Mouse (Mus musculus): ENCODE data around the gene Emd. TPM values are rescaled to one million over a fixed set of nuclear protein-coding genes. Genes with fewer than 3 reads are reported as not detected.

Gene Emd
- polyA plus RNA-seq, 1 experiment from 2014 or later: 10.1 TPM

DNA sequence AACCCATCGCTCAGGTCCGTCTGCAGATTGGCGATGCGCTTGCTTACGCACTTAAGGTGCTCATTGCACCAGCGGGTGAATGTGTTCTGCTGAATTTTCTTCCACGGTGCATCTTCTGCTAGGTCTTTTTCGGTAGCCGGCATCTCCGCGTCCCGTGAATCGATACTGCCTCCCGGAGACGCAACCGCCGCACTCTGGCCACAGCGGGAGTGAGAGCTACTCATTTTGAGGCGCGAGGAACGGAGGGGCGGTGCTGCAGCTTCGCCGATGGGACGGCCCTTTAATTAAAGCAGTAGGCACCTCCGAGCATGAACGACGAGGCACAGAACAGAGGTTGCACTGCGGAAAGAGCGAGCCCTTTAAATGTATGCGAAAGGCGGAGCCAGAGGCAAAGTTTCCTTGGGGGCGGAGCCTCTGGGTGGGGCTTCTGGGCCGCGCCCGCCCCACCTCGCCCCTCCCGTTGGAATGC is 8.2 kb upstream of the Emd start:
- 10% methylated on average over 38 of the region's 38 CpGs for WGBS (ENCODE audit: insufficient replicate concordance)
- peaks cover 19% of the 10 kb centered on the region for H3K36me3 ChIP-seq
- no peaks in the 10 kb centered on the region for H3K9me3 ChIP-seq (replicated peaks)
- peaks cover 46% of the 10 kb centered on the region for H3K4me1 ChIP-seq
- peak overlapping the region; percentile 85 for H3K4me2 ChIP-seq
- H3K4me3 ChIP-seq: peak overlapping the region; percentile 61
- peak overlapping the region; percentile 75 for H3K27ac ChIP-seq
- ATAC-seq: peak; percentile 85
- peaks cover 19% of the 10 kb centered on the region for H3K27me3 ChIP-seq (replicated peaks)
- H3K9ac ChIP-seq: peak overlapping the region; percentile 67

DNA sequence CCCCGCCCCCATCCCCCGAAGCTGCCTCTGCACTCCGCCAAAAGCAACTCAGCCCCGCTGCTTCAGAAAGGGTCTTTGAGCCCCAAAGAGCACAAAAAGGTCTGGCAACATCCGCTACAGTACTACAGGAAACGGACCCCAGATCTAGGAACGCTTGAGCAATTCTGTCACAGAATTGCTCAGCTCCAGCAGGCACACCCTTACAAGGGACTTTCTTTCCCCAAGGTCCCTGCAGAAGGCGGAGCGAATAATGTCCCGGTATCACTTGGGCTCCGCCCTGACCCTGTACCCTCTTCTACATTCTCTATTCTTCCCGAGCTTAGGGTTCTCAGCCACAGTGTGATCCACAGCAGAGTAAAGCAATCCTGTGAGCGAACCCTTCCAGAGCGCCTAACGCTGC is 7.8 kb upstream of the Emd start:
- Histone ChIP-seq H3K27ac (peak overlapping the region; percentile 70), H3K4me3 (peak overlapping the region; percentile 61), H3K9me3 (replicated peaks) (no peaks in the 10 kb centered on the region), H3K36me3 (peaks cover 15% of the 10 kb centered on the region), H3K9ac (peak overlapping the region; percentile 67), H3K27me3 (replicated peaks) (peaks cover 19% of the 10 kb centered on the region), H3K4me1 (peaks cover 46% of the 10 kb centered on the region), H3K4me2 (peak overlapping the region; percentile 85)
- WGBS (ENCODE audit: insufficient replicate concordance): 10% methylated on average over 15 of the region's 15 CpGs
- peak; percentile 23 for ATAC-seq

DNA sequence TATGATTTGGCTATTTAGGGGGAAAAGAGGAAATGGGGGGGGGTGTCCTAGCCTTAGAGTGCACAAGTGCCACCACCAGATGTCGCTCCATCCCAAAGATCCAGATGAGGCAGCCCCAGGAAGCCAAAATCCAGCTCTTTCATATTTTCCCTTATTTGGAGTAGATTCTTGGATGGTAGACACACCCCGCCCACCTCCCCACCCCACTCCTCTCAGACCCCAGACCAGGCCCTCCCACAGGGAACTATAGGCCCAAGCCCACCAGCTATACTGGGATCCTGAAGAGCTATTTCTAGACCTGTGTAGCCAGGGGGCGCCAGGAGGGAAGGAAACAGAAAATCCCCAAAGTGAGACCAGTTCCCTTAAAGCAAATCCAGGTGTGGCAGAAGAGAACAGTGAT is 5.8 kb upstream of the Emd start:
- WGBS (ENCODE audit: insufficient replicate concordance): 11% methylated on average over 3 of the region's 3 CpGs
- Histone ChIP-seq H3K4me3 (0 out of 2 replicates have a peak overlapping the region, but pooled peaks have one; percentile 46), H3K9ac (no peak overlapping the region), H3K36me3 (no peaks in the 10 kb centered on the region), H3K27ac (no peak overlapping the region), H3K9me3 (replicated peaks) (no peaks in the 10 kb centered on the region), H3K4me1 (peaks cover 38% of the 10 kb centered on the region), H3K4me2 (peak overlapping the region; percentile 72), H3K27me3 (replicated peaks) (peaks cover 19% of the 10 kb centered on the region)
- ATAC-seq: no peak

DNA sequence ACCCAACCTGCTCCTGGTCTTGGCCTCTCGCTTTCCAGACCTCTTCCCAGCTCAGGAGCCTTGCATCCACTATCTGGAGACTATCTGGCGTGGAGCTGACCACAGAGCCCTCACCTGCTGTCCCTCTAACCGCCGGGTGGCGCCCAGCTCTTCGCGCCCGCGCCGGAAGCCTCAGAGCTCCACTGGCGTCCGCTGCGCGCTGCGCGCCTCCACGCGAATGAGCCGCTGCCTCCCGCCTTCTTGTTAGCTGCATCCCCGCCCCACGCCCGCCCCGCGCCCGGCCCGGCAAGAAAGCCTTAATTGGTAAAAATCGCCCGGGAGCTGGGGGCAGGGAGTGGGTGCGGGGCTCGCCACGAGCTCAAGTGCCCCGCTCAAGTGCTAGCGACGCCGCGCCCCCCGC is 4.9 kb upstream of the Emd start, which contains the start of gene Flna:
TSS of gene Flna (minus strand) at position 206 of the 400 bp plus-strand sequence.
- Histone ChIP-seq H3K27ac (no peak within 1 kb of the TSS), H3K9me3 (replicated peaks) (no peaks in the 10 kb centered on the region), H3K9ac (peak within 1 kb of the TSS; percentile 59), H3K4me3 (peak within 1 kb of the TSS; percentile 46), H3K4me2 (peak within 1 kb of the TSS; percentile 72), H3K27me3 (replicated peaks) (peaks cover 19% of the 10 kb centered on the region), H3K36me3 (no peaks in the 10 kb centered on the region), H3K4me1 (peaks cover 29% of the 10 kb centered on the region)
- WGBS (ENCODE audit: insufficient replicate concordance): 7% methylated on average over 37 of the region's 38 CpGs
- ATAC-seq: no peak

DNA sequence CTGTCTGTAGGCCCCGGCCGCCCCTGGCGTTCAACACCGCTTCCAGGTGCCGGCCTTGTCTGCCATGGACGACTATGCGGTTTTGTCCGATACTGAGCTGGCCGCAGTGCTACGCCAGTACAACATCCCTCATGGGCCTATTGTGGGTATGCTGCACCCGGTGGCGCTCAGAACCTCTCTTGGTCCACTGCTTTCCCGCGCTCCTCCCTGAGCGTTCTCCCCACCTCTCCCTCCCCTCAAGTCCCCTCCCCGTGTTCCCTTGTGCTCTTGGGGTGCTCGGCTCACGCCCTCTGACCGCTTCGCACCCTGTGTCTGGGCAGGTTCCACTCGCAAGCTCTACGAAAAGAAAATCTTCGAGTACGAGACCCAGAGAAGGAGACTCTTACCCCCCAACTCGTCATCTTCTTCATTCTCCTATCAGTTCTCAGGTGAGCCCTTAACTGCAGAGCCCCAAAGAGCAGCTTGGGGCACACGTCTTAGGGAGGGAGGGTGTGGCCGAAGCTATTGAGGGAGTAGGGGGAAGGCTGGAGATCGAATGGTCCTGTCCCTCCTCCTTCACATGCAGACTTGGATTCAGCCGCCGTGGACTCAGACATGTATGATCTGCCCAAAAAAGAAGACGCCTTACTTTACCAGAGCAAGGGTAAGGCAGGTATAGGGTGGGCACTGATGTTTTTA is 540 bp downstream of the Emd start:
- Histone ChIP-seq H3K27ac (peak overlapping the region; percentile 91), H3K27me3 (replicated peaks) (peaks cover 8% of the 10 kb centered on the region), H3K4me2 (peak overlapping the region; percentile 84), H3K4me3 (peak overlapping the region; percentile 69), H3K36me3 (peaks cover 30% of the 10 kb centered on the region), H3K9ac (peak overlapping the region; percentile 81), H3K9me3 (replicated peaks) (no peaks in the 10 kb centered on the region), H3K4me1 (peaks cover 8% of the 10 kb centered on the region)
- peak; percentile 67 for ATAC-seq
- WGBS (ENCODE audit: insufficient replicate concordance): 13% methylated on average over 31 of the region's 31 CpGs

DNA sequence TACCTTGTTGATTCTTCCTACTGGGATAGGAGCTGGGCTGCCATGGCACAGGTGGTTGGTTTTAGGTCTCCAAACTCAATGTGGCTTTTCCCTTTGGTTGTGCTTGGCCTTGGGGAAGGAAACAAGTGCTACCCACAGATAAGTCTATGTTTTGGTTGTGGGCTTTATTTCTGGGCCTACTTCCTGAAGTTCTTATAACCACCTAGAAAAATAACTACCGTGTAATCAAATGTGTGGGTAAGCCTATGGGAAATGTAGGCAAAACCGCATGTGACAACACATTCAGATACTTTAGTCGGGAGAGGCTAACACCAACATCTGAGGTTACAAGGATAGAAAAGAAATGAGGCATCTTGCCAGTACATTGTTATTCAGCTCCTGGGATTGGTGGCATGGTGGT is 3.3 kb downstream of the Emd start:
- H3K9ac ChIP-seq: no peak overlapping the region
- peaks cover 8% of the 10 kb centered on the region for H3K4me1 ChIP-seq
- no peak for ATAC-seq
- peaks cover 34% of the 10 kb centered on the region for H3K36me3 ChIP-seq
- H3K27me3 ChIP-seq (replicated peaks): no peaks in the 10 kb centered on the region
- H3K4me2 ChIP-seq: no peak overlapping the region
- H3K9me3 ChIP-seq (replicated peaks): no peaks in the 10 kb centered on the region
- no peak overlapping the region for H3K4me3 ChIP-seq
- no peak overlapping the region for H3K27ac ChIP-seq
- WGBS (ENCODE audit: insufficient replicate concordance): 70% methylated on average over 3 of the region's 3 CpGs

DNA sequence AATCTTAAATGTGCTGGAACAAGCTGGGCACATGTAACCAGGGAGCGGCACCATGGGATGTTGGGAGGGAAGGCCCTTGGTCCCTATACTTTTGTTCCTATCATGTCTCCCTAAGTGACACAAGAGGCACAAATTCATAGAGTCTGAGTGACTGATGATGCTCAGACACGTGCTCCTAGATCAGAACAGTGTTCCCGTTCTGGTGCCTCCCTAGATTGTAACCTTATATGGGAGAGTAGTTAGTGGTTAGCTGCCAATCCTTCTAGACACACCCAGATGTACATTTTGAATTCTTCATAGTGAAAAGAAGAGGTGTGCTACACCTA is 15.2 kb downstream of the Emd start:
- peak; percentile 14 for ATAC-seq
- Histone ChIP-seq H3K9ac (peak overlapping the region; percentile 60), H3K27ac (peak overlapping the region; percentile 91), H3K27me3 (replicated peaks) (no peaks in the 10 kb centered on the region), H3K4me3 (peak overlapping the region; percentile 69), H3K36me3 (peaks cover 16% of the 10 kb centered on the region), H3K4me2 (peak overlapping the region; percentile 66), H3K9me3 (replicated peaks) (no peaks in the 10 kb centered on the region), H3K4me1 (peaks cover 11% of the 10 kb centered on the region)
- WGBS (ENCODE audit: insufficient replicate concordance): 29% methylated on average over 3 of the region's 3 CpGs

DNA sequence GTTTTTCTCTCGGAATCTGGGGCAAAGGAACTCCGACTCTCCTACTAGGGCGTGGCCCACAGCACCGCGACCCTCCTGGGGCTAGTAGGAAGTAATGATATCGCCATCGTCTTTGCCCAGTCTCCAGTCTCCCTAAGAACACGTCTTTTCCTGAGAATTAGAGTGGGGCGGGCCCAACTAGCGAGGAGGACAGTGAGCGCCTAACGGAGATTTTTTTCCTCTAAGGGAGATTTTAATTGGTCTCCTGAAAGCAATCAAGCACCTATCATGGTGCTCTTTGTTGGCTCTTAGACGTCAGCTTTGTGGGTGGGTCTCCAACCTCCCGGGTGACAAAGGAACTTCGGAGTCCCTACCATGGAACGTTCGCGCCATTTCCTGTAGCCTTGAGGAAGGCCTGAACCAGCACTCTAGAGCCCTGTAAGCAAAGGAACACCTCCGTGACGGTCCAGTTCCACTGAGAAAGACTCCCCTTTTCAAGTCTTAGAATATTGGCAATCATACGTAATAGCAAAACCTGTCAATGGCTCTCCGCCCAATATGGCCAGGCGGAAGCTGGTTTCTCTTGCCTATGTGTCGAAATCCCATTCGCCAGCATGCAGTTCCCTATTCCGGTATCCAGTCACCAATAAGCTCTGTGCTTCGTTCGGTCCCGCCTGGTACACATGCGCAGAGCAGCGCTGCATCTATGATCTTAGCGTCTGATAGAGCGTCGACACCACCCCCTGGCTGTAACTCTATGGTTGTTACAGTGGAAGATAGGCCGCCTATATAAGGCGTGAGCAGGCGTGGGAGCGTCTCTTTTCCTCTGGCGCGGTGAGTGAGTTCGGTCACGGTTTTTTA is 15.8 kb downstream of the Emd start, which contains the start of gene Rpl10:
TSS of gene Rpl10 (plus strand) at position 751 of the 840 bp plus-strand sequence.
- H3K9me3 ChIP-seq (replicated peaks): no peaks in the 10 kb centered on the region
- H3K9ac ChIP-seq: peak within 1 kb of the TSS; percentile 83
- peak within 1 kb of the TSS; percentile 66 for H3K4me2 ChIP-seq
- peak within 1 kb of the TSS; percentile 69 for H3K4me3 ChIP-seq
- peaks cover 16% of the 10 kb centered on the region for H3K36me3 ChIP-seq
- no peaks in the 10 kb centered on the region for H3K27me3 ChIP-seq (replicated peaks)
- WGBS (ENCODE audit: insufficient replicate concordance): 8% methylated on average over 42 of the region's 42 CpGs
- H3K4me1 ChIP-seq: peaks cover 11% of the 10 kb centered on the region
- peak within 1 kb of the TSS; percentile 91 for H3K27ac ChIP-seq
- ATAC-seq: peak; percentile 93

DNA sequence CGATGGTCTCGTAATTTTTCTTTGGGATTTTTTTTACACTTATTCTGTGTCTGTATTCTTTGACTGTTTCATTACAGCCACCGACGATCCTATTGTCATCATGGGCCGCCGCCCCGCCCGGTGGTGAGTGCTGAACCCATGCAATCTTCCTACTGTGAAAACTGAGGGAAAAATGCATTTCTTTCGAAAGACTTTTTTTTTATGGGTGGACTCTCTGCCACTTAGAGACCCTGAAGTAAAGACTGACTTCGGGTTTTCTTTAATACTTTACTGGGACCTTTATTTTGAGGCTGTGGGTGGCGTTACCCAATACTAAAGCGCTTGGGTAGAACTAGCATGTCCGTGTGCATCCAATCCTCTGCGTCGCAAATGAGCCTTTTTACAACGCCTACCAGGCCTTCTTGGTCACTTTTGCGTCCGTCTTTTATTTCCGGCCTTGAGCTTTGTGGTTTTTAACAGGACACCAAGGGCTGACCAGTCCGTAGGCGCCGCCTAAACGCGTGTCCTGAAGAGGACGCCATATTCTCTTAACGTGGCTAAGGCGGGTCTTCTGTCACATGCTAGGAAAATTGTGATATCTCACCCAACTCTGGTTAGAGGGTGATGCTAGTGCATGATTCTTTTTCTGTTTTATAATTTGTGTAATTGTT is 16.5 kb downstream of the Emd start:
- H3K36me3 ChIP-seq: peaks cover 17% of the 10 kb centered on the region
- H3K27me3 ChIP-seq (replicated peaks): no peaks in the 10 kb centered on the region
- H3K4me1 ChIP-seq: peaks cover 11% of the 10 kb centered on the region
- H3K27ac ChIP-seq: peak overlapping the region; percentile 81
- no peaks in the 10 kb centered on the region for H3K9me3 ChIP-seq (replicated peaks)
- peak overlapping the region; percentile 69 for H3K4me3 ChIP-seq
- H3K4me2 ChIP-seq: peak overlapping the region; percentile 63
- WGBS (ENCODE audit: insufficient replicate concordance): 9% methylated on average over 27 of the region's 27 CpGs
- peak overlapping the region; percentile 83 for H3K9ac ChIP-seq
- ATAC-seq: no peak

DNA sequence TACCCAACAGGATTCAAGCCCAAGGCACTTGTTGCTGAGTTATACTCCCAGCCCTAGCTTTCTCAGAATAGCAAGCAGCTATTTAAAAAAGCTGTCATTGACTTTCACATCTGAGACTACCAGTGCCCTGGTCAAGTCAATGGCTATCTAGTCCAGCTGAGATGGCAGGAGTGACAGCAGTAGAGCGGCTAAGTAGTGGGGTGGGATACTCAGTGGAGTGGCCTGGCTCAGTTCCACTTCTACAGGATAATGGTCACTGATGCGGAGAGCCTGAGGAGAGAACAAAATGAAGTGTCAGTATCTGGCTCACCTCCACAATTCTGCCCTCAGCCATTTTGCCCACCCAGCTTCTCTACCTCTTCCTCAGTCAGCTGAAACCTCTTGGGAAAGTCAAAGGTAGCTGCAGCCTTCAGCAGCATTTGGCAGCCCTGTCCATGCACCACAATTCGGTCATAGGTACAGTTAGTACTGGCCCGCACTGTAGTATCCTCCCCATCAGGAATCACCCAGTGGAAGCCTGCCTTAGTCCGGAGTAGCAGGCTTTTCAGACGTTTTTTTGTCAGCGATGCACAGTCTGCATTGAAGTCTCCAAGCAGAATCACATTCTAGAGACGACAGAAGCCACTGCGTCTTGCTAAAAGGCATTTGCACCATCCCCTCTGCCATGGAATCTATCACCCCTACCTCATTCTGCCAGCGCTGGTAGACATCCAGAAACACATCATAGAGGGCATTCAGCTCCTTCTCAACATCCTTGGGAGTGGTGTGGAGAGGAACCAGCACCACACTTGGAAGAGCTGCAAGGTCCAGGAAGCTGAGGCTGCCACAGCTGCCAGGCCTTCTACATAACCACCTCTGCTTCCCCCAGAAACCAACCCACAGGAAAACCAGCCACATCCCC is 19.2 kb downstream of the Emd start:
- H3K36me3 ChIP-seq: peaks cover 24% of the 10 kb centered on the region
- no peak overlapping the region for H3K9ac ChIP-seq

DNA sequence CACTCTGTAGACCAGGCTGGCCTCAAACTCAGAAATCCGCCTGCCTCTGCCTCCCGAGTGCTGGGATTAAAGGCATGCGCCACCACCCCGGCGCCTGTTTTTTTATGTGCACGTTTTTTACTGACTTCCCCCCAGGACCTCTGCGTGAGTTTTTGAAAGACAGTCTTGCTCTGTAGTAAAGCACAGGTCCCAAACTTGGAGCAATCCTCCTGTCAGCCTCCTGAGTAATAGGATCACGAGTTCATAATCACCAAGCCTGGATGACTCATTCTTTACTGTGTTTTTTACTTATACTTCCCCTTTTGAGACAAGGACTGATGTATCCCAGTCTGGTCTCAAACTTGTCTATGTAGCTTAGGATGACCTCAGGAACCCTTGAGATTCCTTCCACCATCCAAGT is 23.4 kb downstream of the Emd start:
- ATAC-seq: no peak
- Histone ChIP-seq H3K27ac (no peak overlapping the region), H3K9me3 (replicated peaks) (no peaks in the 10 kb centered on the region), H3K36me3 (peaks cover 15% of the 10 kb centered on the region; the same call in 1 of the 2 replicates), H3K4me1 (peaks cover 22% of the 10 kb centered on the region; the same call in 1 of the 2 replicates), H3K9ac (no peak overlapping the region), H3K4me3 (no peak overlapping the region), H3K27me3 (replicated peaks) (no peaks in the 10 kb centered on the region), H3K4me2 (no peak overlapping the region)
- WGBS (ENCODE audit: insufficient replicate concordance): 53% methylated on average over 8 of the region's 8 CpGs

More for the DNA sequence above, 19.2 kb downstream of the Emd start:
- peak overlapping the region; percentile 56 for H3K27ac ChIP-seq
- H3K4me3 ChIP-seq: no peak overlapping the region
- peaks cover 19% of the 10 kb centered on the region for H3K4me1 ChIP-seq
- 0 out of 2 replicates have a peak overlapping the region, but pooled peaks have one; percentile 3 for H3K4me2 ChIP-seq
- no peaks in the 10 kb centered on the region for H3K9me3 ChIP-seq (replicated peaks)
- H3K27me3 ChIP-seq (replicated peaks): no peaks in the 10 kb centered on the region
- ATAC-seq: no peak
- WGBS (ENCODE audit: insufficient replicate concordance): 17% methylated on average over 10 of the region's 10 CpGs
